Mouse (Mus musculus) mouse trophoblast stem cell (cell line): ENCODE measurements around the gene Il3ra.

Experiments
- in situ Hi-C, 2 experiments: fragments of 300-500 bp; cut with MseI, MboI; formaldehyde crosslinking; loops; 2 replicates in 1 of 2; 3 replicates in 1 of 2; pipeline ENCODE4 v1.15.1; 2025

Il3ra gene

DNA sequence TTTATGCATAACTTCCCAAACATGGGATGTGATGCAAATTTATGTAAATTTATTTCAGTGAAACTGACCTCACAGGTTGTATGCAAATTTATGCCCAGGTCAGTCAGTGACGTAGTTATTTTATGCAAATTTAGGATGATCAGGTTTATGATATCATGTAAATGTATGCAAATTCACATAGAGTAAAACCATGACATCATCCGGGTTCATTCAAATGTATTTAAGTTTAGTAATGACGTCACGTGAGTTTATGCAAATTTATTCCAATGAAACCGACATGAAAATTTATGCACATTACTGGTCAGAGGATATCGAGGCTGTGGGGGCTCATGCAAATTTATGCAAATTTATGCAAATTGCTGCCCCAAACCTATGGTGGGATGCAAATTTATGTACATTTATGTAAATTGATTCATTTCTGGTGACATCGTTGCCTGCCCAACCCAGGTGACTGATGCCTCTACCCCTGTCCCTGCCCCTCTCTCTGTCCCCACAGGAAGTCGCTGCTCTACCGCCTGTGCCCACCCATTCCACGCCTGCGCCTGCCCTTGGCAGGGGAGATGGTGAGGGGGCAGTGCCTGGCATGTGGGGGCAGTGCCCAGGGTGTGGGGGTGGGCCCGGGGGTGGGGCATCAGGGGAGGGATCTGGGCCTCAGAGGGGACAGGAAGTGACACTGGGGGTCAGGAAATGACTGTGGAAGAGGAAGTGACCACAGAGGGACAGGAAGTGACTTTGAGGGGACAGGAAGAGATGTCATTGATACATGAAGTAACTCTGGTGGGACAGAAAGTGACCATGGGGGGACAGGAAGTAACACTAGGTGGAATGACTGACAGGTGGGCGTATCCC is 8.7 kb downstream of the Il3ra start:
- in situ Hi-C loops, result no loop called here

DNA sequence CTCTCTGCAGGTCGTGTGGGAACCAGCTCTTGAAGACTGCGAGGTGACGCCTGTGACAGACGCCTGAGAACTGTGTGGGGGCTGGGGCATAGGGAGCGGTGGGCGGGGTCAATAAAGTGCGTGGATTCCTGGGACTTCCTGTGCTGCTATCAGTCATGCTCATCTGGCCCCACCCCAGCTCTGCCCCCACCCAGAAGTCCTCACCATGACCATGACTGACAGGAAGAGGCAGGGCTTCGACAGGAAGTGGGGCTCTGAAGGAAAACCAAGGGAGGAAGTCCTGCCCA is 9.2 kb downstream of the Il3ra start:
- in situ Hi-C loops, result no loop called here

DNA sequence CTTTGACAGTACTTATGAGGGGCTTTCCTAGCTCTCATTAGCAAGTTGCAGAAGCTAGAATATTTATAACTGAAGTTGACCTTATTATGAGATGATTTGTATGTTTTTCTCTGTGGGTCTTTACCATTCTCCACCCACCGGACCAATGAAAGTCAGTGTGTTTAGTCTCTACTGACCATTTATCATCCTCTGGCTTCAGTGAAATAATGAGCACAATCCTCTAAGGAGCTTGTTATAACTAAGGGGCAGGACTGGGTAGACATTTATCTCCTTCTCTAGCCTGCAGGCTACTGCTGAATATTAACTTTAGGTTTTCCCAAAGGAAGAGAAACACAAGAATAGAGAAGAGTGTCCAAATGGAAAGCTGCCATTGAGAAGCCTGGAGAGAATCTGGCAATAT is 49.5 kb downstream of the Il3ra start:
- in situ Hi-C loops, result no loop called here

DNA sequence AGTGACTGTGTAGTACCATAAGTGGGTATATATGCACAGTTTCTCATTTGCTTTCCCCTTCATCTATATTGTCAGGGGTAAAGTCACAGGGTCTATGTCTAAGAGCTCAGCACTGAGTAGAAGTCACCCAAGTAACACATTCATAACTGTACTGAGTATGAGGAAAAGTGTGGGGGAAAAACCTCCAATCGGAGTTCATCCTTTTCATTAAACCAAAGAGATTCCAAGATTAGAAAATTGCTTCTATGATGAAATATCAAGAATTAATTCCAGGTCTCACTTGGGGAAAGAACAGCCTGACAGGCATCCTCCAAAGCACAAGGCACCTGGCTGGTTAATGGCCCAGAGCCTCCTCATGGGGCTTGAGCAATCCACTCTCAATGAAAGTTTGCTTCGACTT is 54.9 kb downstream of the Il3ra start, which contains the start of gene Olfr721-ps1:
TSS of gene Olfr721-ps1 (plus strand) at position 301 of the 400 bp plus-strand sequence.
- in situ Hi-C loops, result no loop called here
